Mouse (Mus musculus): ENCODE measurements around the gene Mif4gd. TPM values are rescaled to one million over a fixed set of nuclear protein-coding genes. Genes with fewer than 3 reads are reported as not detected.

Gene Mif4gd
- polyA plus RNA-seq, 1 experiment from 2014 or later, result 120 TPM

DNA sequence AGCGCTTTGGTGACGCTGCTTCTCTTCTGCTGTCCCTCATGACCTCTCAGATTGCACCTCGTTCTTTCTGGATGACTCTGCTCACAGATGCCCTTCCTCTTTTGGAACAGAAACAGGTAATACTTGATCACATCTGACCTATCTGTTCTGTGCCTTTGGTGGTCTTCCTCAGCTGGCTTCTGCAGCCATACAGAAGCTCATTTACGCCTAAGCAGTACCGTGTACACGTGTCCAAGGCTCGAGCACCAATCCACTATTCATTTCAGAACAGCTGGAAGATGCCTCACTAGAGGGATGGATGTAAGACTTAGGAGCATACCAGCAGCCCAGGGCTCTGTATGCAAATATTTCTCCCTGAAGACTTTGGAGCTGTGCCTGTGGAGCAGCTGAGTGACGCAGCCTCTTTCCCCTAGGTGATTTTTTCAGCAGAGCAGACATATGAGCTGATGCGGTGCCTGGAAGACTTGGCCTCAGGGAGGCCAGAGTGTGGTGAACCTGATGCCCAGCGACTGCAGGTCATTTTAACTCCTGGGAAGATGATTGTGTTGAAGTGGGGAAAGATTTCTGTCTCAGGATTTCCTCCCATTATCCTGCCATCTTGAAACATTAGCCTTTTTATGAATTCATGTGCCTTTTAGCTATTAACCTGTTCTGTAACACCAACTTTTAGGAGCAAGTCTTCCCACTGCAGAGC, 29.7 kb downstream of the Mif4gd start:
- no peak for DNase-seq (ENCODE audit: low spot score)

DNA sequence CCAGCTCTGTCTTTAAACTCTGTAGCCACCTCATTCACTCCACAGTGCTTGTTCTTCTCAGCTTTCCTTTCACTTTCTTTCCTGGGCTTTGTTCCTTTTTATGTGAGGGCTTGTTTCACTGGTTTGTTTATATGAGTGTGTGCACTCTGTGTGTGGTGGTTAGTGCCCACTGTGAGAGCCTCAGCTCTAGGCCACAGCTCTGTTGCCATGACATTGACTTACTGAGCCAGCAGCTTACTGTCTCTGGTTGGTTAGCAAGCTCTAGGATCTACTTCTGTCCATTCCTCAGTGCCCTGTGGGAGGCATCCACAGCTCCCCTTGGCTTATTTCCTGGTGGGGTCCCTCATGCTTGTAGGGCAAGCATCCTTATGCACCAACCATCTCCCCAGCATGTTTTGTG, 33.7 kb downstream of the Mif4gd start:
- no peak for DNase-seq (ENCODE audit: low spot score)

DNA sequence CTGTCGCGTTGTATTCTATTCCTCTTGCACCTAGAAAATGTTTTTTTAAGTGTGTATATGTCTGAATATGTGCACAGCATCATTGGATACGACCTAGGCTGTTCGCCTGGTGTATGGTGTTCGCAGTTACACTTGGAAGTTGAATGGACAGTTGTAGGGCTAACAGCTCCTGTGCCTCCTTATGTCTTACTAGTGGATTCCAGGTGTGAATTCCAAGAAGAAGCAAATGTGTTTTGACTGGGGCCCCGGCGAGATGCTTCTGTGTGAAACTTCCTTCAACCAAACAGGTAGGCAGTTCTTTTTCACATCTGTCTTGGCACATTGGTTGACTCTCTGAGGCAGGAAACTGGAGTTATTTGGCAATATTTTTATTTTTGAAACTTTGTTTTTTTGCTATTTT, 47.8 kb downstream of the Mif4gd start:
- DNase-seq (ENCODE audit: low spot score), result no peak

DNA sequence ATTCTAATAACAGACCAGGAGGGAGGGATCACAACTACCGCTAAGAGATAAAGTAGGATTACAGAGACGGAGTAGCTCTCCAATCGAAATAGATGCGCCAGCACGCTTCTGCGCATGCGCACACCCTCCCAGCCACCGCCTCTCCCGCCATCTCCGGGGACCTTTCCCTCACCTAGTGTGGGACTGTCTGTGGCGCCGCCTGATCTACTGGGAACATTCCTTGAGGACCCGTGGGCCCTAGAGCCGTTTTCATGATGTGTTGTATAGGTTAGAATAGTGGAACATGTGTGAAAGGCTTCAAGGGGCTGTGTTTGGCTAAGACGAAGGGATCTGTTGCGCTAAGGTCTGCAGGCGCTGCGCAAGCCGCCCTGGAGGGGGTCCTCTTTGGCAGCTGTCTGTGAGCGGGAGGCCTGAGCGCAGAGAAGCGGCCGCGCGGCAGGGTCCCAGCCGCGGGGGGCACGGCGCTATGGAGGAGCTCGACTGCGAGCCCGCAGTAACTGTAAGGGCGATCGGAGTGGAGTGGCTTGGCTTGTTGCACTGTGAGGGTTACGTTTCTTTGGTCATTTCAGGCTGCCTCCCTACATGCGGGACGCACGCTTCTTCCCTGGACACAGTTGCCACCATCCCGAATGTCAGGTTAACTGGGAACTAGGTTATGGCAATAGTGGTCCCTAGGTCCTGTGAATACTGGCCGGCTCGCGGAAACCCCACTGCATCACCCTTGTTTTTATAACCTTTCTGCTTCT, 48.5 kb downstream of the Mif4gd start, which contains the start of gene Nup85:
Gene Nup85, plus strand, starts transcription at position 371 of the 746 bp plus-strand sequence.
- DNase-seq (ENCODE audit: low spot score), result peak; percentile 97

DNA sequence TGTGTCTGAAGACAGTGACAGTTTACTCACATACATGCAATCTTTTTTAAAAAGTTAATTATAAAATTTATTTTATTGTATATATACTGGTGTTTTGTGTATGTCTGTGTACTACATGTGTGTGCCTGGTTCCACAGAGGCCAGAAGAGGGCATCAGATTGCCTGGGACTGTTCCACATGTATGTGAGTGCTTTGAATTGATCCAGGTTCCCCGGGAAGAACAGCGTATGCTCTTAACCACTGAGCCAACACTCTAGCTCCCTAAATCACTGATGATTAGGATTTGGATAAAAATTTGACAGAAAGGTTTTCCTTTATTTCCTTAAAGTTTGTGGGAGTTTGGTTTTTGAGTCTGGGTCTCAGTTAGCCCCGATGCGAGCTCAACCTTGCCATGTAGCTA, 49.4 kb downstream of the Mif4gd start:
- peak; percentile 17 for DNase-seq (ENCODE audit: low spot score)

Other genes with a start within 250 kb of the Mif4gd start
- gene Hid1, start 245.2 kb downstream of the Mif4gd start, polyA plus RNA-seq (2015; fragmentation: Nextera tagmentation; extraction: Ambion mirVana), result 23.2 and 27.1 TPM in 2 replicates
- 5.3 and 5.4 TPM in 2 replicates for gene Cdr2l, start 231.1 kb downstream of the Mif4gd start, polyA plus RNA-seq (2015; fragmentation: Nextera tagmentation; extraction: Ambion mirVana)
- 408 and 411 TPM in 2 replicates for gene Mrpl58, start 209.2 kb downstream of the Mif4gd start, polyA plus RNA-seq (2015; fragmentation: Nextera tagmentation; extraction: Ambion mirVana)
- 1,461 and 1,502 TPM in 2 replicates for gene Atp5h, start 193.0 kb downstream of the Mif4gd start, polyA plus RNA-seq (2015; fragmentation: Nextera tagmentation; extraction: Ambion mirVana)
- 30.5 and 37.5 TPM in 2 replicates for gene Kctd2, start 192.8 kb downstream of the Mif4gd start, polyA plus RNA-seq (2015; fragmentation: Nextera tagmentation; extraction: Ambion mirVana)
- 0.89 and 1.1 TPM in 2 replicates for gene Trim80, start 172.4 kb downstream of the Mif4gd start, polyA plus RNA-seq (2015; fragmentation: Nextera tagmentation; extraction: Ambion mirVana)
- gene Slc16a5, start 150.5 kb downstream of the Mif4gd start, polyA plus RNA-seq (2015; fragmentation: Nextera tagmentation; extraction: Ambion mirVana), result 206 and 207 TPM in 2 replicates
- 30.0 and 34.5 TPM in 2 replicates for gene Armc7, start 137.3 kb downstream of the Mif4gd start, polyA plus RNA-seq (2015; fragmentation: Nextera tagmentation; extraction: Ambion mirVana)
- gene Nt5c, start 121.1 kb downstream of the Mif4gd start, polyA plus RNA-seq (2015; fragmentation: Nextera tagmentation; extraction: Ambion mirVana), result 210 and 221 TPM in 2 replicates
- gene Jpt1, start 98.6 kb downstream of the Mif4gd start, polyA plus RNA-seq (2015; fragmentation: Nextera tagmentation; extraction: Ambion mirVana), result 603 and 612 TPM in 2 replicates
- 1,265 and 1,278 TPM in 2 replicates for gene Sumo2, start 76.7 kb downstream of the Mif4gd start, polyA plus RNA-seq (2015; fragmentation: Nextera tagmentation; extraction: Ambion mirVana)
- gene Nup85, start 48.5 kb downstream of the Mif4gd start, polyA plus RNA-seq (2015; fragmentation: Nextera tagmentation; extraction: Ambion mirVana), result 148 and 163 TPM in 2 replicates
- 81.2 and 85.3 TPM in 2 replicates for gene Mrps7, start 9.0 kb downstream of the Mif4gd start, polyA plus RNA-seq (2015; fragmentation: Nextera tagmentation; extraction: Ambion mirVana)
- 20.1 and 20.9 TPM in 2 replicates for gene Gga3, start 8.9 kb downstream of the Mif4gd start, polyA plus RNA-seq (2015; fragmentation: Nextera tagmentation; extraction: Ambion mirVana)
- 35.5 and 39.5 TPM in 2 replicates for gene Slc25a19, start 15.3 kb upstream of the Mif4gd start, polyA plus RNA-seq (2015; fragmentation: Nextera tagmentation; extraction: Ambion mirVana)
- 143 and 144 TPM in 2 replicates for gene Grb2, start 95.6 kb upstream of the Mif4gd start, polyA plus RNA-seq (2015; fragmentation: Nextera tagmentation; extraction: Ambion mirVana)
- 8.3 and 9.5 TPM in 2 replicates for gene Tmem94, start 152.5 kb upstream of the Mif4gd start, polyA plus RNA-seq (2015; fragmentation: Nextera tagmentation; extraction: Ambion mirVana)
- 3.5 and 3.7 TPM in 2 replicates for gene Caskin2, start 200.7 kb upstream of the Mif4gd start, polyA plus RNA-seq (2015; fragmentation: Nextera tagmentation; extraction: Ambion mirVana)
- gene Tsen54, start 201.8 kb upstream of the Mif4gd start, polyA plus RNA-seq (2015; fragmentation: Nextera tagmentation; extraction: Ambion mirVana), result 23.4 and 23.5 TPM in 2 replicates
- 15.6 and 15.7 TPM in 2 replicates for gene Llgl2, start 211.1 kb upstream of the Mif4gd start, polyA plus RNA-seq (2015; fragmentation: Nextera tagmentation; extraction: Ambion mirVana)
- 1.4 and 1.5 TPM in 2 replicates for gene Myo15b, start 245.4 kb upstream of the Mif4gd start, polyA plus RNA-seq (2015; fragmentation: Nextera tagmentation; extraction: Ambion mirVana)

All from thymus, postnatal 0 days (tissue).